Mouse (Mus musculus) spleen, adult 2 months (tissue): ENCODE data around the gene Faf1.

Source experiments
- CTCF ChIP-seq: fragments of 200-500 bp; IDR thresholded peaks from 2 replicates; pipeline ENCODE4 v1.5.1; 2011; ENCODE audit warnings: mild to moderate bottlenecking, inconsistent platforms; ENCODE audit not compliant: insufficient read depth, insufficient read length, insufficient replicate concordance; ENCODE audit errors: extremely low read depth
- POLR2A ChIP-seq: fragments of 200-500 bp; IDR thresholded peaks from 2 replicates; pipeline ENCODE4 v1.6.1; 2011; ENCODE audit warnings: low read depth, low read length, inconsistent platforms

DNA sequence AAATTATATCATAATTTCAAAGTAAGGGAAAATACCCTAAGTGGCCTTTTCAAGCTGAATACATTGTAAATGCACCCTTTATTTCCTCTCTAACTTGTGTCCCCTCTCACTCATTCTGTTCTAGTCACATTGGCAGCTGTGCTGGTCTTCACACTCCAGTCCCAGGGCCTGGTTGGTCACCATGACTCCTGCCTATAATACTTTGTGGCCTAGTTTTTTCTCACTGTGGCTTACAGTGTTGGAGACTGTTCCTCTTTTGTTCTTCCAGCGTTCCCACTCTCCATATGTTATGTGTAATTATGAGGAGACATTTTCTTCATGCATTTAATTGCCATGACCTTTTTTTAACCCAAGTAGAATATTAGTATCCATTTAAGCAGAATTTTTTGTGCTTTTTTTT is 254.5 kb downstream of the Faf1 start:
- no peak for TF ChIP-seq CTCF
- no peak for TF ChIP-seq POLR2A
